Mouse (Mus musculus) heart, embryonic 11.5 days (tissue): ENCODE measurements around the gene Pex12. TPM values are rescaled to one million over a fixed set of nuclear protein-coding genes. Genes with fewer than 3 reads are reported as not detected.
A peak's percentile ranks its signal among the peaks of the same experiment; 100 is the strongest.
"Not testable (repeated sequence)": the region's sequence is repeated elsewhere in the genome, so short reads cannot be mapped to it uniquely, and the experiment has no call there.

Experiments used
- ATAC-seq: fragments of 200-750 bp; cut with Nextera tagmentation; replicated peaks from 2 replicates; pipeline ENCODE4 v1.8.0; 2017; ENCODE audit warnings: moderate library complexity; ENCODE audit not compliant: insufficient number of reproducible peaks, low FRiP score, low TSS enrichment
- H3K27ac ChIP-seq: fragments of 300-500 bp; sonication (generic); 2 replicates; pipeline ENCODE4 v1.5.1; 2014; ENCODE audit warnings: mild to moderate bottlenecking, low read depth, low read length
- H3K27me3 ChIP-seq: fragments of 300-500 bp; sonication (generic); 2 replicates; pipeline ENCODE4 v1.6.1; 2014; ENCODE audit warnings: mild to moderate bottlenecking, low read length, mixed read lengths; ENCODE audit not compliant: control insufficient read depth, insufficient read depth
- H3K36me3 ChIP-seq: fragments of 300-500 bp; sonication (generic); 2 replicates; pipeline ENCODE4 v1.6.1; 2014; ENCODE audit warnings: mild to moderate bottlenecking, low read length, moderate library complexity, mixed read lengths; ENCODE audit not compliant: control insufficient read depth, insufficient read depth
- H3K4me1 ChIP-seq: fragments of 300-500 bp; sonication (generic); 2 replicates; pipeline ENCODE4 v1.6.1; 2014; ENCODE audit warnings: low read length; ENCODE audit not compliant: control insufficient read depth, insufficient read depth
- H3K4me2 ChIP-seq: fragments of 300-500 bp; sonication (generic); 2 replicates; pipeline ENCODE4 v1.6.1; 2014; ENCODE audit warnings: mild to moderate bottlenecking, moderate library complexity
- H3K4me3 ChIP-seq: fragments of 300-500 bp; sonication (generic); 2 replicates; pipeline ENCODE4 v1.5.1; 2014; ENCODE audit warnings: low read depth, low read length
- H3K9ac ChIP-seq: fragments of 300-500 bp; sonication (generic); 2 replicates; pipeline ENCODE4 v1.6.1; 2014; ENCODE audit warnings: mild to moderate bottlenecking, low read depth, low read length, moderate library complexity
- H3K9me3 ChIP-seq: fragments of 300-500 bp; sonication (generic); replicated peaks from 2 replicates; pipeline ENCODE4 v1.6.1; 2016; ENCODE audit warnings: low read length; ENCODE audit not compliant: control insufficient read depth
- WGBS: fragments of 180-500 bp; shearing (Covaris S2); extraction: QIAGEN DNeasy Blood & Tissue Kit; methylation state at CpG from one replicate; pipeline ENCODE4 v1.1.7; 2014; ENCODE audit not compliant: insufficient replicate concordance; 5-methylcytosine and 5-hydroxymethylcytosine counted together
- polyA plus RNA-seq: library from polyadenylated mRNA; unstranded; fragments of >200 nt; fragmentation: Nextera tagmentation; extraction: Ambion mirVana; gene quantifications from 2 replicates; pipeline ENCODE4 v1.2.1, GENCODE M21; 2014

The Pex12 gene
- polyA plus RNA-seq, result 9.6 and 9.7 TPM in 2 replicates

DNA sequence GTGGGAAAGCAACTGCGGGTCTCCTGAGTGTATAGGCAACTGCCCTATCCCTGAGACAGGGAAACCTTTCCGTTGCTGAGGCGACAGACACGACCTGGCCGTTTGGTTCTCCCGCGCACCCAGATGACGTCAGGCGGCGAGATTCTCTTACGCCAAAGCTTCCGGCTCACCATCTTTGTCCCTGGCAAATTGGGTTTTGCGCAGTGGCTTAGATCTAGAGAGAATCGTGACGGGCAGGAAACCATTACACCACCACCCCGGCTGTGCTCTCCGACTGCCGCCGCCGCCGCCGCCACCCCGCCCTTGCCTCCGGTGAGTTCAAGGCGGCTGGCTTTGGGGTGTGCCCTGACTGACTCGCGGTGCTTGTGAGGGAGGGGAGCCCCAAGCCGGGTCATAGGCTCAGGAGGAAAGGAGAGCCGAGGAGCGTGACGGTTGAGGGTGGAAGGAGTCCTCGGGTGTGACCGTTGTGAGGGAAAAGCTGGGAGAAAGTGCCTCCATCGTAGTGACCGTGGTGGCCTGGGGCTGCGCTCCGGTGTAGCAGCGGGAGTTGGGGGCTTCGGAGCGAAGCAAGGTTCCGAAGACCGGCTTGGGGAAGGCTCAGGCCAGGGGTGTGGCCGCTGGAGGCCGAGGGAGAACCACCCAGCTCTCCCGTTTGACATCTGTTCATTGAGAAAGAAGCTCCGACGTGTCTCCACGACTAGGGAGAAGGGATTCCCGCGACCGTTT, at the start of gene Pex12:
TSS of gene Pex12 (minus strand) at position 61 of the 726 bp plus-strand sequence.
- under 1% methylated on average over 51 of the region's 51 CpGs for WGBS
- peak within 1 kb of the TSS; percentile 95 for H3K4me3 ChIP-seq
- H3K27me3 ChIP-seq, result no peaks in the 10 kb centered on the region
- peak within 1 kb of the TSS; percentile 97 for H3K9ac ChIP-seq
- peak within 1 kb of the TSS; percentile 87 for H3K4me2 ChIP-seq
- no peaks in the 10 kb centered on the region for H3K36me3 ChIP-seq
- H3K27ac ChIP-seq, result peak within 1 kb of the TSS; percentile 96
- H3K4me1 ChIP-seq, result peaks cover 16% of the 10 kb centered on the region
- no peaks in the 10 kb centered on the region for H3K9me3 ChIP-seq
- ATAC-seq, result peak; percentile 57

DNA sequence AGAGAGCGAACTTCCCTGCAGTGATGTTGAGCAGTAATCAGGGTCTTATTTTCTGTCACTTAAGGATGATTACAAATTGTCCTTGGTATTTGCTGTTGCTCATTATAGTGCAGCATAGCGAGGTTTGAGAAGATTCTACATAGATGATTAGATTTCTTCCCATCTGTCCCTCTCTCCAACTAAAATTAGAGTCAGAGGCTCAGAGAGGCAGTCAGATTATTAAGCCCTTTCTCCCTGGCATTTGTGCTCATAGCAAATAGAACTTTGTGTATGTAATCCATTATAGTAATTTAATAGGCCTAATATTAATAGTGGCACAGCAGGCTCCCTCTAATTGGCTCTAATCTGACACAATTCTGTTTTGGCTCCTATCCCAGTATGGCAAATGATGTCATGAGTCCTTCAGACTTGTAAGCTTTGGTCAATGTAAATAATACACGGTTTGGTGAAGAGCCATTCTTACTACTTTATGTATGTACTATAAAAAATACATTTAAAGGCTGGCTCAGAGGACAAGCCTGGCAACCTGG, 39.4 kb upstream of the Pex12 start:
- H3K27ac ChIP-seq, result no peak overlapping the region
- H3K27me3 ChIP-seq, result no peaks in the 10 kb centered on the region
- H3K36me3 ChIP-seq, result peaks cover 22% of the 10 kb centered on the region
- no peak for ATAC-seq
- no peaks in the 10 kb centered on the region for H3K4me1 ChIP-seq
- no peak overlapping the region for H3K9ac ChIP-seq
- WGBS, result 91% methylated on average over 3 of the region's 3 CpGs
- no peaks in the 10 kb centered on the region for H3K9me3 ChIP-seq
- H3K4me2 ChIP-seq, result no peak overlapping the region
- no peak overlapping the region for H3K4me3 ChIP-seq

DNA sequence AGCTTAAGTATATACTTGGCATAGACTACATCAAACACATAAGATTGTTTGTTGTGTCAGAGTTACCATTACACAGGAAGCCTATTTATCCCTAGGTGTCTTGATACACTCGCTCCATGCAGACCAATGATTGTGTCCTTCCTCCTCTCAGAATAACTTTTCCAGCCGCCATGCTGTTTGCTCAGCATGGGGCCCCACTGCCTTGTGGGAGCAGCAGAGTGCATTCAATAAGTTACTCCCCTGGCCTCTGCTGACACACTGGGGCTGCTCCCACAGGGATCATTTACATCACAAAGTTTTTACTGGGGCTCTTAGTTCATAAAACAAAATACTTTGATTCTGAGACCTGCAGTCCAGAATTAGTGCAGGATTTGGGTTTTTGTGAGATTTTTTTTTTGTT, 37.3 kb upstream of the Pex12 start:
- Histone ChIP-seq H3K27me3 (no peaks in the 10 kb centered on the region), H3K4me1 (no peaks in the 10 kb centered on the region), H3K9ac (no peak overlapping the region), H3K4me2 (no peak overlapping the region), H3K36me3 (peaks cover 26% of the 10 kb centered on the region), H3K9me3 (no peaks in the 10 kb centered on the region), H3K27ac (no peak overlapping the region), H3K4me3 (no peak overlapping the region)
- ATAC-seq, result no peak
- 78% methylated on average over 2 of the region's 2 CpGs for WGBS

- Histone ChIP-seq H3K36me3 (peaks cover 17% of the 10 kb centered on the region), H3K9ac (no peak overlapping the region), H3K4me3 (no peak overlapping the region), H3K27me3 (no peaks in the 10 kb centered on the region), H3K9me3 (no peaks in the 10 kb centered on the region), H3K4me1 (no peaks in the 10 kb centered on the region), H3K4me2 (no peak overlapping the region), H3K27ac (no peak overlapping the region)
- ATAC-seq, result no peak
- 88% methylated on average over 7 of the region's 7 CpGs for WGBS
Observed at GRCm38 (mm10) chr11:83335826-83336225, 33.4 kb upstream of the Pex12 start.

GRCm38 (mm10) chr11:83327427-83327826, 25.0 kb upstream of the Pex12 start:
- Histone ChIP-seq H3K36me3 (peaks cover 4% of the 10 kb centered on the region; the same call in 1 of the 2 replicates), H3K9ac (no peak overlapping the region), H3K27ac (no peak overlapping the region), H3K9me3 (no peaks in the 10 kb centered on the region), H3K4me1 (no peaks in the 10 kb centered on the region), H3K4me2 (no peak overlapping the region), H3K4me3 (no peak overlapping the region), H3K27me3 (no peaks in the 10 kb centered on the region)
- no peak for ATAC-seq
- WGBS, result 58% methylated on average over 3 of the region's 3 CpGs

DNA sequence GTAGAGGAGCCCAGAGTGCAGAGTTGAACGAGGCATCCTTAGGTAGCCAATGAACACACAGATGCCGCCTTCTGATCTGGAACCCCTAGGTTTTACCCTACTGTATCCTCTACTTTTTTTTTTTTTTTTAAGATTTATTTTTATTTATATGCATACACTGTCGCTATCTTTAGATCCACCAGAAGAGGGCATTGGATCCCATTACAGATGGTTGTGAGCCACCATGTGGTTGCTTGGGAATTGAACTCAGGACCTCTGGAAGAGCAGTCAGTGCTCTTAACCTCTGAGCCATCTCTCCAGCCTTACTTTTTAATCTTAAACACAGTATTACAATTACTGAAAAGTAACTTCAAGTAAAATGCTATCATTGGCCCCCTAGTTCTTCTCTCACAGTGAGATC, 24.3 kb upstream of the Pex12 start:
- WGBS, result 87% methylated on average over 3 of the region's 3 CpGs
- H3K4me3 ChIP-seq, H3K9ac ChIP-seq, H3K9me3 ChIP-seq, H3K27ac ChIP-seq, H3K4me1 ChIP-seq, H3K4me2 ChIP-seq, ATAC-seq, H3K27me3 ChIP-seq: not testable (repeated sequence)
- peaks cover 11% of the 10 kb centered on the region for H3K36me3 ChIP-seq

DNA sequence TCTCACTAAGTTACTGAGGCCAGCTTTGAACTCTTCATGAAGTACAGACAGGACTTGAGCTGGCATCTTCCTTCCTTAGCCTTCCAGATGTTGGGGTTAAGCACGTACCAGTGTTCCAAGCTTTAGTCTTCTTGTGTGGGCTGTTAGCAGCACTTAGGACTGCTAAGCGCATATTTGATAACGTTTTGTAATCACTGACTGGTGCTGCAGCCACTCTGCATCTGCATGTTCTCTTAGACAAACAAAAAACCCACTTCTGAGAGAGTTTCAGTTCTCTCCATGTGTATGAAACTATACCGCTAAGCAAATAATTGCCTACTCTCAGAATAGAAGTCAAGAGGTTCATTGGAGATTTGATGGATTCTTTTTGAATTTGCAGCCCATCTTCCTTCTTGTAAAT, 16.7 kb upstream of the Pex12 start:
- peaks cover 14% of the 10 kb centered on the region for H3K36me3 ChIP-seq
- no peak overlapping the region for H3K27ac ChIP-seq
- H3K27me3 ChIP-seq, result no peaks in the 10 kb centered on the region
- ATAC-seq, result no peak
- no peak overlapping the region for H3K4me3 ChIP-seq
- no peaks in the 10 kb centered on the region for H3K4me1 ChIP-seq
- H3K4me2 ChIP-seq, result no peak overlapping the region
- H3K9ac ChIP-seq, result no peak overlapping the region
- 83% methylated on average over 4 of the region's 4 CpGs for WGBS
- no peaks in the 10 kb centered on the region for H3K9me3 ChIP-seq

GRCm38 (mm10) chr11:83312471-83312870, 10.1 kb upstream of the Pex12 start:
- H3K4me2 ChIP-seq, result no peak overlapping the region
- H3K9me3 ChIP-seq, result no peaks in the 10 kb centered on the region
- peaks cover 6% of the 10 kb centered on the region for H3K36me3 ChIP-seq
- WGBS, result 87% methylated on average over 5 of the region's 5 CpGs
- no peaks in the 10 kb centered on the region for H3K4me1 ChIP-seq
- H3K27me3 ChIP-seq, result no peaks in the 10 kb centered on the region
- ATAC-seq, result no peak
- H3K4me3 ChIP-seq, result no peak overlapping the region
- H3K9ac ChIP-seq, result no peak overlapping the region
- H3K27ac ChIP-seq, result no peak overlapping the region
